In the genomic region with DNA sequence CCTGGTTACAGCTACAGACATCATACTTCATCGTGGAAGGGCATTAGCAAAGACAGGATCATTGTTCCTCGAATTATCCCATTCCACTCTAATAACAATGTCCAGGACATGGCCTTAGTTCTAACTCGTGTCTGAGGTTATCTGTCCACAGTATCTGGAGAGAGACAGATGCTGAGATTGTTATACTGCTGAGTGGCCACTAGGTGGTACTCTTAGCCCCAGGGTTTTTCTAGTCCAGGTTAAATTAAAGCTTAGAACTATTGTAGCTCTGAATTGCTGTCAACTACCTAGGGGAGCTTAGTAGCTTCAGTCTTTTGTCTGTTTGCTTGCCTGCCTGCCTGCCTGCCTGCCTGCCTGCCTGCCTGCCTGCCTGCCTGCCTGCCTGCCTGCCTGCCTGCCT, we compare ENCODE assay signal across 12 mouse cellular contexts. TPM values are rescaled to one million over a fixed set of nuclear protein-coding genes. Genes with fewer than 3 reads are reported as not detected.
DNase-seq lines count a peak whose midpoint lies in the region; ATAC-seq and TF ChIP-seq lines count a peak whose summit lies in the region.
"Had no signal": no experiment of that assay in that cellular context is flagged by ENCODE, and none has a peak within 500 bp of the region (broad histone marks: within the 10 kb centered on the region; RNA-seq: fewer than 3 reads in every experiment).

No protein-coding gene starts in this region.

- TF ChIP-seq CTCF in thymus, adult 2 months (IDR thresholded peaks at IDR 0.05; ENCODE audit: borderline replicate concordance, control insufficient read depth, extremely low read depth, insufficient read depth, low read length, poor library complexity), result 0 out of 2 replicates have a peak, but pooled peaks have one; percentile 22

- H3K36me3 ChIP-seq in heart, embryonic 10.5 days, result no peaks in the 10 kb centered on the region
- no peaks in the 10 kb centered on the region for H3K36me3 ChIP-seq in thymus, adult 2 months (ENCODE audit: control insufficient read depth, insufficient read depth, low read length)
- H3K36me3 ChIP-seq: embryonic facial prominence, embryonic 13.5 days had no signal

- intact Hi-C loops in left cerebral cortex, postnatal 36 days (cut with DNase I), result loop anchor here (5.0 kb wide), 1 partner anchor 381 kb away; no protein-coding TSS in a partner anchor

- no peak overlapping the region for H3K27ac ChIP-seq in heart, embryonic 10.5 days
- H3K27ac ChIP-seq in thymus, adult 2 months (ENCODE audit: control insufficient read depth, insufficient read depth, low read length), result no peak overlapping the region
- H3K27ac ChIP-seq: embryonic facial prominence, embryonic 13.5 days had no signal

- no peak overlapping the region for H3K4me3 ChIP-seq in heart, embryonic 10.5 days
- no peak overlapping the region for H3K4me3 ChIP-seq in thymus, adult 2 months (ENCODE audit: control insufficient read depth, insufficient read depth, low read length)
- H3K4me3 ChIP-seq: embryonic facial prominence, embryonic 13.5 days had no signal

- H3K4me1 ChIP-seq in heart, embryonic 10.5 days, result no peaks in the 10 kb centered on the region
- no peaks in the 10 kb centered on the region for H3K4me1 ChIP-seq in thymus, adult 2 months (replicated peaks; ENCODE audit: control insufficient read depth, insufficient read depth, low read length)
- H3K4me1 ChIP-seq: embryonic facial prominence, embryonic 13.5 days had no signal

- H3K9me3 ChIP-seq in heart, embryonic 10.5 days, result no peaks in the 10 kb centered on the region
- H3K9me3 ChIP-seq: embryonic facial prominence, embryonic 13.5 days had no signal

- H3K27me3 ChIP-seq in heart, embryonic 10.5 days (ENCODE audit: insufficient read depth, poor library complexity, severe bottlenecking), result peaks cover 11% of the 10 kb centered on the region; the same call in 1 of the 2 replicates
- no peaks in the 10 kb centered on the region for H3K27me3 ChIP-seq in thymus, adult 2 months (ENCODE audit: control insufficient read depth, insufficient read depth, low read length)

- peak; percentile 50 for DNase-seq in heart, embryonic 10.5 days (ENCODE audit: low spot score)
- DNase-seq in heart, adult 8-10 months (ENCODE audit: low spot score), result no peak
- DNase-seq in thymus, adult 2 months, result peak; percentile 9
- DNase-seq in thymus, adult 18-20 months, result no peak
- DNase-seq in embryo, embryonic 9.5 days (ENCODE audit: extremely low spot score), result peak; percentile 22
- DNase-seq in telencephalon, adult 2 months (ENCODE audit: low read depth, low spot score), result peak; percentile 8
- DNase-seq in left cerebral cortex, postnatal 36 days (ENCODE audit: low spot score in 2 of 2), result no peak
- DNase-seq: left cerebral cortex, postnatal 4 days had no signal

- no peak for ATAC-seq in inflammation-experienced regulatory T-cells, adult 6 months

- no peak for TF ChIP-seq POLR2A in thymus, adult 2 months (IDR thresholded peaks at IDR 0.05; ENCODE audit: control insufficient read depth, extremely low read depth, insufficient read depth, low read length, poor library complexity)

- WGBS in heart, embryonic 10.5 days, result 14% methylated on average over 3 of the region's 3 CpGs
- WGBS in thymus, adult 2 months, result 4% methylated on average over 3 of the region's 3 CpGs

RNA-seq across cellular contexts. Expression of a gene that starts 15.3 kb away (rescaled TPM):
- polyA plus RNA-seq in heart, embryonic 10.5 days (2016; fragmentation: Nextera tagmentation; extraction: Ambion mirVana), result 69.0 and 91.3 TPM in 2 replicates
- total RNA-seq in heart, adult 8-10 months (2022), result 10 to 100 TPM; 14.1 to 21.6 (median 18.3) TPM
- polyA plus RNA-seq in thymus, adult 2 months (2012; rRNA removed), result 35.5 and 44.4 TPM in 2 replicates
- 10 to 100 TPM; 57.2 to 68.7 TPM for total RNA-seq in left cerebral cortex, postnatal 36 days (2021)
- 100 to 1,000 TPM; 122 to 144 (median 132) TPM for polyA plus RNA-seq in inflammation-experienced regulatory T-cells, adult 6 months (2017; shearing (Covaris generic))

RNA-seq across cellular contexts. Expression of a gene that starts 25.8 kb away (rescaled TPM):
- polyA plus RNA-seq in heart, embryonic 10.5 days (2016; fragmentation: Nextera tagmentation; extraction: Ambion mirVana), result 21.9 and 23.8 TPM in 2 replicates
- total RNA-seq in heart, adult 8-10 months (2022), result 10 to 100 TPM in 1 of 4 experiments, 1 to 10 TPM in 3; 7.3 to 10.3 (median 9.0) TPM
- 9.3 and 11.8 TPM in 2 replicates for polyA plus RNA-seq in thymus, adult 2 months (2012; rRNA removed)
- total RNA-seq in left cerebral cortex, postnatal 36 days (2021), result 10 to 100 TPM; 15.9 to 18.4 TPM
- polyA plus RNA-seq in inflammation-experienced regulatory T-cells, adult 6 months (2017; shearing (Covaris generic)), result 10 to 100 TPM; 23.2 to 37.0 (median 28.4) TPM

RNA-seq across cellular contexts. Expression of a gene that starts 30.7 kb away (rescaled TPM):
- polyA plus RNA-seq in heart, embryonic 10.5 days (2016; fragmentation: Nextera tagmentation; extraction: Ambion mirVana), result not detected in 2 replicates
- total RNA-seq in heart, adult 8-10 months (2022), result not detected
- 0.22 and 0.31 TPM in 2 replicates for polyA plus RNA-seq in thymus, adult 2 months (2012; rRNA removed)
- under 1 TPM; 0.30 to 0.34 TPM for total RNA-seq in left cerebral cortex, postnatal 36 days (2021)
- polyA plus RNA-seq in inflammation-experienced regulatory T-cells, adult 6 months (2017; shearing (Covaris generic)), result under 1 TPM in 1 of 3 experiments, not detected in 2; 0.10 TPM
- total RNA-seq: left cerebral cortex, postnatal 4 days had no signal
- polyA plus RNA-seq: embryonic facial prominence, embryonic 13.5 days; heart, embryonic 14.5 days had no signal

RNA-seq across cellular contexts. Expression of a gene that starts 41.6 kb away (rescaled TPM):
- polyA plus RNA-seq in heart, embryonic 10.5 days (2016; fragmentation: Nextera tagmentation; extraction: Ambion mirVana), result 0.15 and 0.64 TPM in 2 replicates
- under 1 TPM in 2 of 4 experiments, not detected in 2; 0.19 to 0.35 TPM for total RNA-seq in heart, adult 8-10 months (2022)
- polyA plus RNA-seq in thymus, adult 2 months (2012; rRNA removed), result 0.17 and 0.23 TPM in 2 replicates
- total RNA-seq in left cerebral cortex, postnatal 36 days (2021), result 1 to 10 TPM; 2.5 to 2.8 TPM
- polyA plus RNA-seq in inflammation-experienced regulatory T-cells, adult 6 months (2017; shearing (Covaris generic)), result not detected
- polyA plus RNA-seq: small intestine, adult 2 months had no signal

RNA-seq across cellular contexts. Expression of a gene that starts 54.2 kb away (rescaled TPM):
- polyA plus RNA-seq in heart, embryonic 10.5 days (2016; fragmentation: Nextera tagmentation; extraction: Ambion mirVana), result 36.8 and 47.0 TPM in 2 replicates
- total RNA-seq in heart, adult 8-10 months (2022), result 10 to 100 TPM; 27.2 to 33.0 (median 29.3) TPM
- polyA plus RNA-seq in thymus, adult 2 months (2012; rRNA removed), result 23.6 and 26.4 TPM in 2 replicates
- total RNA-seq in left cerebral cortex, postnatal 36 days (2021), result 10 to 100 TPM; 33.4 to 60.7 TPM
- polyA plus RNA-seq in inflammation-experienced regulatory T-cells, adult 6 months (2017; shearing (Covaris generic)), result 10 to 100 TPM; 39.5 to 49.3 (median 40.2) TPM

Comparison
In these comparisons a context has a peak if more than half of its experiments do, and no peak if none do; other contexts are left out.
1. DNase-seq: peak in heart, embryonic 10.5 days (single experiment), thymus, adult 2 months (single experiment), embryo, embryonic 9.5 days (single experiment) and telencephalon, adult 2 months (single experiment); none in heart, adult 8-10 months (single experiment), thymus, adult 18-20 months (0 of 2) and left cerebral cortex, postnatal 36 days (0 of 2).